Comparison of ENCODE assay signal across 39 mouse cellular contexts in the genomic region with DNA sequence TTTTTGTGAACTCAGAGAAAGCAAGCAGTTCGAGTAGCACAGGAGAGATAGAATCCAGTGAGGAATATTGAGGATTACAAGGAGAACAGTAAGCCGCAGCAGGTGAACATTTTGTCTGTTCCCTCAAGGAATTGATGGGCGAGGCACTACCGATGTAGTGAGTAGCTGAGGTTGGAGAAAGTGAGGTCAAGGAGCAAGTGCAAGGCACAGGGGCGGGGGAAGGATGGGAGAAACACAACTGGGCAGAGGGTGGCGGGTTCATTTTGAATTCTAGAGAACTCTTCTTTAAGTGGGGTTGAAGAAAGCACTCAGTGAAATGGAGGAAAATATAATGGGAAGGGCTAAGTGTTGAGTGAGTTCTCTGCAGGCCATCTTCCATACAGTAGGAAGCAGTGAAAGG. TPM values are rescaled to one million over a fixed set of nuclear protein-coding genes. Genes with fewer than 3 reads are reported as not detected.
DNase-seq lines count a peak whose midpoint lies in the region; ATAC-seq lines count a peak whose summit lies in the region.
"Had no signal": no experiment of that assay in that cellular context is flagged by ENCODE, and none has a peak within 500 bp of the region (broad histone marks: within the 10 kb centered on the region; RNA-seq: fewer than 3 reads in every experiment).

No protein-coding gene starts in this region.

- H3K27me3 ChIP-seq in heart, embryonic 13.5 days (replicated peaks), result no peaks in the 10 kb centered on the region
- H3K27me3 ChIP-seq in kidney, embryonic 15.5 days, result no peaks in the 10 kb centered on the region
- no peaks in the 10 kb centered on the region for H3K27me3 ChIP-seq in intestine, embryonic 16.5 days (replicated peaks; ENCODE audit: control insufficient read depth, insufficient read depth, low read length)
- H3K27me3 ChIP-seq: forebrain, embryonic 15.5 days; liver, embryonic 12.5 days; megakaryocyte, embryonic 14.5 days; midbrain, embryonic 12.5 days had no signal

- H3K4me2 ChIP-seq in heart, embryonic 13.5 days, result no peak overlapping the region
- no peak overlapping the region for H3K4me2 ChIP-seq in kidney, embryonic 15.5 days
- no peak overlapping the region for H3K4me2 ChIP-seq in intestine, embryonic 16.5 days (ENCODE audit: low read depth, low read length)
- H3K4me2 ChIP-seq: forebrain, embryonic 15.5 days; hindbrain, embryonic 14.5 days; liver, embryonic 12.5 days; midbrain, embryonic 12.5 days; neural tube, embryonic 13.5 days had no signal

- no peak overlapping the region for H3K4me3 ChIP-seq in heart, embryonic 13.5 days
- no peak overlapping the region for H3K4me3 ChIP-seq in kidney, embryonic 15.5 days (replicated peaks)
- no peak overlapping the region for H3K4me3 ChIP-seq in intestine, embryonic 16.5 days (ENCODE audit: low read length)
- H3K4me3 ChIP-seq: forebrain, embryonic 15.5 days; left cerebral cortex, adult 2 months; liver, embryonic 12.5 days; megakaryocyte, embryonic 14.5 days; midbrain, embryonic 12.5 days; neural tube, embryonic 13.5 days had no signal

- peaks cover 14% of the 10 kb centered on the region for H3K36me3 ChIP-seq in heart, embryonic 13.5 days
- peaks cover 9% of the 10 kb centered on the region; the same call in 1 of the 2 replicates for H3K36me3 ChIP-seq in kidney, embryonic 15.5 days
- H3K36me3 ChIP-seq in intestine, embryonic 16.5 days (ENCODE audit: control insufficient read depth, insufficient read depth, low read length), result no peaks in the 10 kb centered on the region
- H3K36me3 ChIP-seq: forebrain, embryonic 15.5 days; liver, embryonic 12.5 days; midbrain, embryonic 12.5 days; neural tube, embryonic 13.5 days had no signal

- 81% methylated on average over 6 of the region's 6 CpGs for WGBS in heart, embryonic 13.5 days
- 74% methylated on average over 6 of the region's 6 CpGs for WGBS in kidney, embryonic 15.5 days
- 75% methylated on average over 6 of the region's 6 CpGs for WGBS in intestine, embryonic 16.5 days

- intact Hi-C loops in heart, postnatal 10 days (cut with DNase I), result no loop called here

- peaks cover 41% of the 10 kb centered on the region for H3K4me1 ChIP-seq in heart, embryonic 13.5 days
- peaks cover 26% of the 10 kb centered on the region for H3K4me1 ChIP-seq in kidney, embryonic 15.5 days
- H3K4me1 ChIP-seq in intestine, embryonic 16.5 days (ENCODE audit: control insufficient read depth, insufficient read depth, low read length), result peaks cover 14% of the 10 kb centered on the region
- H3K4me1 ChIP-seq: forebrain, embryonic 15.5 days; midbrain, embryonic 12.5 days; neural tube, embryonic 13.5 days had no signal

- DNase-seq in heart, postnatal 10 days, result no peak
- DNase-seq in kidney, adult 11 months, result no peak
- DNase-seq in kidney, postnatal 36 days, result peak; percentile 54 to 69
- no peak for DNase-seq in cerebellum, adult 9-11 months
- DNase-seq: adrenal gland, adult 2 months; adrenal gland, postnatal 36 days; B cell, adult 2 months; cerebellum, adult 18-20 months; cerebellum, postnatal 14 days; liver, postnatal 0 days; lung, postnatal 36 days; right cerebral cortex, postnatal 4 days; thymus, adult 18-20 months; thymus, postnatal 25 days had no signal

- peaks cover 4% of the 10 kb centered on the region; the same call in 1 of the 2 replicates for H3K9me3 ChIP-seq in heart, embryonic 13.5 days
- no peaks in the 10 kb centered on the region for H3K9me3 ChIP-seq in kidney, embryonic 15.5 days (replicated peaks)
- no peaks in the 10 kb centered on the region for H3K9me3 ChIP-seq in intestine, embryonic 16.5 days (ENCODE audit: control insufficient read depth, low read length)
- H3K9me3 ChIP-seq: forebrain, embryonic 15.5 days; liver, embryonic 12.5 days; megakaryocyte, embryonic 14.5 days; midbrain, embryonic 12.5 days had no signal

- no peak overlapping the region for H3K9ac ChIP-seq in heart, embryonic 13.5 days
- H3K9ac ChIP-seq in kidney, embryonic 15.5 days, result no peak overlapping the region
- no peak overlapping the region for H3K9ac ChIP-seq in intestine, embryonic 16.5 days (ENCODE audit: low read depth, low read length)
- H3K9ac ChIP-seq: forebrain, embryonic 15.5 days; hindbrain, embryonic 14.5 days; liver, embryonic 12.5 days; liver, postnatal 0 days; midbrain, embryonic 12.5 days; neural tube, embryonic 13.5 days had no signal

- H3K27ac ChIP-seq in heart, embryonic 13.5 days (replicated peaks), result peak overlapping the region; percentile 5; the same call in 1 of the 2 replicates
- H3K27ac ChIP-seq in kidney, embryonic 15.5 days, result peak overlapping the region; percentile 63
- H3K27ac ChIP-seq in intestine, embryonic 16.5 days (ENCODE audit: low read length), result no peak overlapping the region
- H3K27ac ChIP-seq: forebrain, embryonic 15.5 days; hindbrain, embryonic 14.5 days; left cerebral cortex, adult 2 months; liver, embryonic 12.5 days; midbrain, embryonic 12.5 days; neural tube, embryonic 13.5 days; stomach, postnatal 0 days had no signal

- no peak for ATAC-seq in heart, embryonic 13.5 days (ENCODE audit: extremely low read depth, insufficient number of reproducible peaks, low FRiP score, low TSS enrichment)
- no peak; the same call in 1 of the 2 replicates for ATAC-seq in kidney, embryonic 15.5 days (replicated peaks; ENCODE audit: low FRiP score)
- peak; percentile 40; the same call in 1 of the 2 replicates for ATAC-seq in intestine, embryonic 16.5 days
- ATAC-seq: activated CD4-positive, CD25-positive, alpha-beta regulatory T cell, adult 4 months; forebrain, embryonic 15.5 days; liver, embryonic 12.5 days; liver, postnatal 0 days had no signal

RNA-seq across cellular contexts. Expression of gene Ppfibp1, which starts 10.4 kb away (rescaled TPM):
- polyA plus RNA-seq in heart, embryonic 13.5 days (2015; fragmentation: Nextera tagmentation; extraction: Ambion mirVana), result 47.0 and 48.6 TPM in 2 replicates
- total RNA-seq in heart, postnatal 10 days (2021), result 100 to 1,000 TPM in 1 of 2 experiments, 10 to 100 TPM in 1; 78.5 to 106 TPM
- 68.3 and 73.6 TPM in 2 replicates for polyA plus RNA-seq in kidney, embryonic 15.5 days (2015; fragmentation: Nextera tagmentation; extraction: Ambion mirVana)
- 31.8 and 33.3 TPM in 2 replicates for polyA plus RNA-seq in intestine, embryonic 16.5 days (2015; fragmentation: Nextera tagmentation; extraction: Ambion mirVana)

RNA-seq across cellular contexts. Expression of gene Smco2, which starts 48.8 kb away (rescaled TPM):
- polyA plus RNA-seq in heart, embryonic 13.5 days (2015; fragmentation: Nextera tagmentation; extraction: Ambion mirVana), result not detected in 2 replicates
- under 1 TPM; 0.40 to 0.62 TPM for total RNA-seq in heart, postnatal 10 days (2021)
- not detected in 2 replicates for polyA plus RNA-seq in kidney, embryonic 15.5 days (2015; fragmentation: Nextera tagmentation; extraction: Ambion mirVana)
- polyA plus RNA-seq in intestine, embryonic 16.5 days (2015; fragmentation: Nextera tagmentation; extraction: Ambion mirVana), result not detected in 2 replicates
- total RNA-seq: adrenal gland, adult 2 months; adrenal gland, postnatal 36 days; gastrocnemius, adult 18-20 months; gastrocnemius, postnatal 4 days; hematopoietic stem cell, adult 5-6 weeks; layer of hippocampus, adult 18-20 months; layer of hippocampus, postnatal 10 days; left cerebral cortex, adult 2 months; left cerebral cortex, postnatal 25 days; midbrain, postnatal 0 days had no signal
- polyA plus RNA-seq: activated CD4-positive, CD25-positive, alpha-beta regulatory T cell, adult 4 months; adrenal gland, adult 2 months; brain, embryonic 14.5 days; embryonic facial prominence, embryonic 11.5 days; forebrain, embryonic 15.5 days; hindbrain, embryonic 14.5 days; limb, embryonic 14.5 days; liver, embryonic 12.5 days; liver, postnatal 0 days; lung, embryonic 16.5 days; midbrain, embryonic 12.5 days; midbrain, postnatal 0 days; neural tube, embryonic 13.5 days; spleen, adult 2 months; stomach, postnatal 0 days had no signal

RNA-seq across cellular contexts. Expression of gene 1700034J05Rik, which starts 55.5 kb away (rescaled TPM):
- 0.04 and 0.18 TPM in 2 replicates for polyA plus RNA-seq in heart, embryonic 13.5 days (2015; fragmentation: Nextera tagmentation; extraction: Ambion mirVana)
- total RNA-seq in heart, postnatal 10 days (2021), result not detected
- polyA plus RNA-seq in kidney, embryonic 15.5 days (2015; fragmentation: Nextera tagmentation; extraction: Ambion mirVana), result 0.22 and 0.36 TPM in 2 replicates
- polyA plus RNA-seq in intestine, embryonic 16.5 days (2015; fragmentation: Nextera tagmentation; extraction: Ambion mirVana), result 0.10 and 0.11 TPM in 2 replicates
- total RNA-seq: adrenal gland, adult 2 months; adrenal gland, postnatal 36 days; gastrocnemius, adult 18-20 months; gastrocnemius, postnatal 4 days; hematopoietic stem cell, adult 5-6 weeks; layer of hippocampus, adult 18-20 months; layer of hippocampus, postnatal 10 days; left cerebral cortex, adult 2 months; left cerebral cortex, postnatal 25 days; midbrain, postnatal 0 days had no signal
- polyA plus RNA-seq: activated CD4-positive, CD25-positive, alpha-beta regulatory T cell, adult 4 months; adrenal gland, adult 2 months; brain, embryonic 14.5 days; embryonic facial prominence, embryonic 11.5 days; forebrain, embryonic 15.5 days; frontal cortex, adult 2 months; midbrain, postnatal 0 days; neural tube, embryonic 13.5 days; spleen, adult 2 months; stomach, postnatal 0 days had no signal

Comparison
In these comparisons a context has a peak if more than half of its experiments do, and no peak if none do; other contexts are left out.
1. DNase-seq: peak in kidney, postnatal 36 days (2 of 2); none in heart, postnatal 10 days (0 of 2), kidney, adult 11 months (single experiment) and cerebellum, adult 9-11 months (single experiment).